Mouse (Mus musculus) lung, embryonic 15.5 days (tissue): ENCODE measurements around the gene Cdk5rap2. TPM values are rescaled to one million over a fixed set of nuclear protein-coding genes. Genes with fewer than 3 reads are reported as not detected.

Source experiments
- ATAC-seq: fragments of 200-750 bp; cut with Nextera tagmentation; 2 replicates; pipeline ENCODE4 v1.8.0; 2017; ENCODE audit warnings: moderate number of reproducible peaks, borderline replicate concordance; ENCODE audit not compliant: low FRiP score, low TSS enrichment; ENCODE audit errors: extremely low read depth
- H3K27ac ChIP-seq: fragments of 300-500 bp; sonication (generic); 2 replicates; pipeline ENCODE4 v1.5.1; 2015; ENCODE audit warnings: moderate library complexity, mild to moderate bottlenecking, inconsistent platforms
- H3K27me3 ChIP-seq: fragments of 300-500 bp; sonication (generic); 2 replicates; pipeline ENCODE4 v1.6.1; 2015; ENCODE audit warnings: inconsistent platforms
- H3K36me3 ChIP-seq: fragments of 300-500 bp; sonication (generic); 2 replicates; pipeline ENCODE4 v1.6.1; 2015; ENCODE audit warnings: inconsistent platforms
- H3K4me1 ChIP-seq: fragments of 300-500 bp; sonication (generic); 2 replicates; pipeline ENCODE4 v1.6.1; 2015; ENCODE audit warnings: inconsistent platforms
- H3K4me2 ChIP-seq: fragments of 300-500 bp; sonication (generic); 2 replicates; pipeline ENCODE4 v1.6.1; 2015; ENCODE audit warnings: inconsistent platforms, mild to moderate bottlenecking, moderate library complexity
- H3K4me3 ChIP-seq: fragments of 300-500 bp; sonication (generic); 2 replicates; pipeline ENCODE4 v1.5.1; 2015; ENCODE audit warnings: mild to moderate bottlenecking, inconsistent platforms
- H3K9ac ChIP-seq: fragments of 300-500 bp; sonication (generic); 2 replicates; pipeline ENCODE4 v1.6.1; 2015; ENCODE audit warnings: inconsistent platforms
- H3K9me3 ChIP-seq: fragments of 300-500 bp; sonication (generic); 2 replicates; pipeline ENCODE4 v1.6.1; 2016; ENCODE audit warnings: inconsistent platforms
- WGBS: fragments of 180-500 bp; shearing (Covaris S2); methylation state at CpG from one replicate; pipeline ENCODE4 v1.1.7; 2015; 5-methylcytosine and 5-hydroxymethylcytosine counted together
- polyA plus RNA-seq: library from polyadenylated mRNA; unstranded; fragments of >200 nt; fragmentation: Nextera tagmentation; extraction: Ambion mirVana; gene quantifications from 2 replicates; pipeline ENCODE4 v1.2.1, GENCODE M21; 2015

Cdk5rap2 gene
- polyA plus RNA-seq, 1 experiment from 2014 or later = 18.8 TPM

DNA sequence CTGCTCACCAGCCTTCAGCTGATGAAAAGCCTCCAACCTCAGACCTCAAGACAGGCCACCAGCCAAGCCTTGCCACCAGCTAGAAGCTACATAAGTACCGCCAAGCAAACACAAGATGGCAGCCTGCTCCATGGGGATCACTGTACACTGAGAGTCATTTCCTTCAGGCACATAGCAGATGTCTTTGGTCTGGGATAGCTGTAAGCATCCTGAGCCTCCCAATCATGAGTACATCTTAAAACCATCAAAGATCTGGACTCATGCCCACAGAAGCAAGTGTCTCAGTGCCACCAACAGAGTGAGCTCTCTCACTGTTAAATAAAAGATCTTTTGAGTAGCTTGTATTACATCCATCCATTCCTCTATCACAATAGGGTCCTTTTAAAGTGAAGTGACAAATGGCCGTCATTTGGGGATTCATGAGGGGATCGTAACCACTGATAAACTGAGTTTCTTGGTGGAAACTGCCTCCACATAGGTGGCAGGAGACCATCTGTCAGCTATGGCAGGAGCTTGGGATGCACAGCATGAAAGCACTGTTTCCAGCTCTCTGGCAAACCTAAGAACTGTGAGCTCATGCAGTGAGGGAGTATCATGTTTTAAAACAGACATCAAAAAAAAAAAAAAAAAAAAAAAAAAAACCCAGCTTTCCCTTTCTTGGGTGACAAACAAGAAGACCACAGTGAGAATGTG, 150.4 kb downstream of the Cdk5rap2 start:
- Histone ChIP-seq H3K4me1 (no peaks in the 10 kb centered on the region), H3K27me3 (no peaks in the 10 kb centered on the region), H3K4me2 (no peak overlapping the region), H3K4me3 (no peak overlapping the region), H3K9me3 (no peaks in the 10 kb centered on the region), H3K27ac (no peak overlapping the region), H3K36me3 (peaks cover 21% of the 10 kb centered on the region), H3K9ac (no peak overlapping the region)
- no peak for ATAC-seq
- 87% methylated on average over 3 of the region's 3 CpGs for WGBS

DNA sequence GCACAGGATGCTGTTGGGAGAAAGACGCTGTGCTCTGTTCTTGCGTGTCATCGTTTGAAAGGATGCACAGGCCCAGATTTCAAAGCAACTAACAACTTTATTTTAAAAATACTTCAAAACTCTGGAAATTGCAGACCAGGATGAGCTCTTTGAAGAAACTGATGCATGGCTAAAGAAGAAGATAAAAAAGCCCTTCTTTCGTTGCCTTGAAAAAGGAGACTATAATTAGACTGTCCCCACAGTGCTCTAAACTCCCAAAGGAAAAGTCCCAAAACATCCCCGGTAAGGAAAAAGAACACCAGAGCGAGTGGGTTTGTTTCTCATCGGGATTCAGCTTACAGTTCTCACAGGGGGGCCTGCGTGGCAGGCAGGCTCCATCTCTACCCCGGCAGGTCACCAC, 151.4 kb downstream of the Cdk5rap2 start:
- Histone ChIP-seq H3K27me3 (no peaks in the 10 kb centered on the region), H3K9ac (no peak overlapping the region), H3K4me2 (no peak overlapping the region), H3K36me3 (peaks cover 22% of the 10 kb centered on the region; the same call in 1 of the 2 replicates), H3K27ac (no peak overlapping the region), H3K4me3 (no peak overlapping the region), H3K9me3 (no peaks in the 10 kb centered on the region), H3K4me1 (no peaks in the 10 kb centered on the region)
- no peak for ATAC-seq
- WGBS = 76% methylated on average over 9 of the region's 9 CpGs

DNA sequence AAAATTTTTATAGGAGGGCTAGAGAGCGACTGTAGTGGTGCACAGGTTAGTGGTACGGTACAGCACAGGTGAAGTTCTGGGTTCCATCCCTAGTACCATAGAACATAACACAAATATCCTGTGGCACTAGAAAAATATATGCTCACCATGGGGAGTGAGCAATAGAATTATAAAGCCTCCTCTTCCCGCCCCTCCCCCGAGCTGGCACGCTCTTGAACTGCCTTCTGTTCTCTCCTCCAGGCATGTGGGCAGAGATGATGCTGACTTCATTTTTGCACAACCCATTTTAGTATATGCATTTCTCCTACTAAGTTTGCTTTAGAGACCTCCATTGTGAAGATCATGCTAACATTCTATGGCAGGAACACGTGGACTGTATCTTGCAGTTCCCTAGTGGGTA, 152.0 kb downstream of the Cdk5rap2 start:
- no peak overlapping the region for H3K27ac ChIP-seq
- H3K36me3 ChIP-seq = peaks cover 19% of the 10 kb centered on the region; the same call in 1 of the 2 replicates
- no peak for ATAC-seq
- no peak overlapping the region for H3K4me2 ChIP-seq
- H3K4me3 ChIP-seq = no peak overlapping the region
- H3K4me1 ChIP-seq = no peaks in the 10 kb centered on the region
- H3K9me3 ChIP-seq = no peaks in the 10 kb centered on the region
- WGBS = 89% methylated on average over 6 of the region's 6 CpGs
- H3K27me3 ChIP-seq = no peaks in the 10 kb centered on the region
- no peak overlapping the region for H3K9ac ChIP-seq

DNA sequence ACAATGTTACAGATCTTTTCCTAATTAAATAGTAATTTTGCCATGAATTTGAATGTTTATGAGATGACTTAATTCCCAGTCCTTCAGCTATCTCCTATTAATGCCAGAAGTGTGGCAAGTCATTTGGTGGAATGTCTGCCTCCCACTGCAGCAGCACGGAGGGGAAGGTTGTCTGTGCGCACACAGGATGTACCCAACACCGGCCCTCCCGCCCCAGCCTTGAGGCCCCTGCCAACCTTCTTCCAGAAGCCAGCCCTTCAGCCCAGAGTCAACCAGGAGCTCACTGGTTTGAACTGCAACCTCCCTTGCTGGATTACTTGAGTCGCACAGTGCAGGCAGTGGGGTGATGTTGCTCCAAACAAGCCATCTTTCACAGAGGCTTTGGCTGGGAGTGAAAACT, 158.5 kb downstream of the Cdk5rap2 start:
- 79% methylated on average over 5 of the region's 5 CpGs for WGBS
- H3K9me3 ChIP-seq = no peaks in the 10 kb centered on the region
- H3K9ac ChIP-seq = no peak overlapping the region
- no peaks in the 10 kb centered on the region for H3K4me1 ChIP-seq
- no peaks in the 10 kb centered on the region for H3K27me3 ChIP-seq
- peaks cover 22% of the 10 kb centered on the region for H3K36me3 ChIP-seq
- H3K27ac ChIP-seq = no peak overlapping the region
- no peak overlapping the region for H3K4me2 ChIP-seq
- H3K4me3 ChIP-seq = no peak overlapping the region
- ATAC-seq = no peak

GRCm38 (mm10) chr4:70245706-70246105, 164.5 kb downstream of the Cdk5rap2 start:
- no peak overlapping the region for H3K9ac ChIP-seq
- peaks cover 31% of the 10 kb centered on the region for H3K36me3 ChIP-seq
- H3K9me3 ChIP-seq = no peaks in the 10 kb centered on the region
- no peaks in the 10 kb centered on the region for H3K4me1 ChIP-seq
- H3K4me3 ChIP-seq = no peak overlapping the region
- H3K27ac ChIP-seq = no peak overlapping the region
- H3K4me2 ChIP-seq = no peak overlapping the region
- ATAC-seq = no peak
- no peaks in the 10 kb centered on the region for H3K27me3 ChIP-seq
- 65% methylated on average over 6 of the region's 6 CpGs for WGBS

DNA sequence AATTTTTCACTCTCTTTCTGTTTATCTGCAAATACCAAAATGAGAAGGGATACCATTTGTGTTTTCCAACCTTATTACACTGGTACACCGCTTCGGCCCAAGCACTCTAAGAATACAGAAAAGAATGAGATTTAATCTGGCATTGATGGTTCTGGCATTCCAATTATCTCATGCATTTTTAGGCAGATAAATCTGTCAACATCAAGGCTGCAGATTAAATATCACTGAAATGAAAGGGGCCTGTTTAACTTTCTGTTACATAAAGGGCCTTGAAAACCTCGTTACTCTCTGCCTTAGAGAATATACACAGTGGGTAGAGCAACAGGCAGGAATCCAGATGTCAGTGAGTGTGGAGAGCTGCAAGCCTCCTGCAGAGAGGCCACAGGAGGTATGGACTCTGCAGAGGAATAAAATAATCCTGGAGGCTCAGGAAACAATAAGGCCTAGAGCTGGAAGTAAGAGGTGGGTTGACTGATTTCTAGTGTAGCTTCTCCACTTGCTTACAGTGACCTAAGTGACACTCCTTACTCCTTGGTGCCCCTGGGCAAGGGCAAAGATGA, 166.6 kb downstream of the Cdk5rap2 start:
- H3K9ac ChIP-seq = no peak overlapping the region
- no peak overlapping the region for H3K4me3 ChIP-seq
- no peaks in the 10 kb centered on the region for H3K9me3 ChIP-seq
- no peak for ATAC-seq
- peaks cover 42% of the 10 kb centered on the region for H3K36me3 ChIP-seq
- H3K27ac ChIP-seq = no peak overlapping the region
- no peaks in the 10 kb centered on the region for H3K4me1 ChIP-seq
- 53% methylated on average over 3 of the region's 3 CpGs for WGBS
- no peak overlapping the region for H3K4me2 ChIP-seq
- H3K27me3 ChIP-seq = no peaks in the 10 kb centered on the region

DNA sequence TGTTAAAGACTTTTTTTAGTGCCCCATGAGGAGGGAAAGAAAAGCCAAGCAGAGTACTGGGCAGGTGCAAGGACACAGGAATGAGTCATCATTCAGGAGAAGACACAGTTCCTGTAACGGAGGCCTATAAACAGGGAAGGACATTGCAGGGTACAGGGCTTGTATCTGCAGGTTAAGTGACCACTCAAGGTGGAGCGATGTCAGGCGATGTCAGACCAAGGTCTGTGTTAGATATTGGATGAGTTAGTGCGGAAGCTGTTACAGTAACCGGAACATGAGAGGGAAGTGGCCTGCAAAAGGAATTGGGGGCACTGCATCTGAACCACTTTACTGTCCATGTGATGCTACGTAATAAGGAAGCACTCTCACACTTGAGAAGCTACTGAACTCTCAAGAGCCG, 170.5 kb downstream of the Cdk5rap2 start:
- 86% methylated on average over 7 of the region's 7 CpGs for WGBS
- no peaks in the 10 kb centered on the region for H3K27me3 ChIP-seq
- no peak overlapping the region for H3K9ac ChIP-seq
- H3K9me3 ChIP-seq = no peaks in the 10 kb centered on the region
- H3K36me3 ChIP-seq = peaks cover 61% of the 10 kb centered on the region
- H3K4me3 ChIP-seq = no peak overlapping the region
- no peak overlapping the region for H3K4me2 ChIP-seq
- H3K4me1 ChIP-seq = no peaks in the 10 kb centered on the region
- H3K27ac ChIP-seq = no peak overlapping the region
- no peak for ATAC-seq

DNA sequence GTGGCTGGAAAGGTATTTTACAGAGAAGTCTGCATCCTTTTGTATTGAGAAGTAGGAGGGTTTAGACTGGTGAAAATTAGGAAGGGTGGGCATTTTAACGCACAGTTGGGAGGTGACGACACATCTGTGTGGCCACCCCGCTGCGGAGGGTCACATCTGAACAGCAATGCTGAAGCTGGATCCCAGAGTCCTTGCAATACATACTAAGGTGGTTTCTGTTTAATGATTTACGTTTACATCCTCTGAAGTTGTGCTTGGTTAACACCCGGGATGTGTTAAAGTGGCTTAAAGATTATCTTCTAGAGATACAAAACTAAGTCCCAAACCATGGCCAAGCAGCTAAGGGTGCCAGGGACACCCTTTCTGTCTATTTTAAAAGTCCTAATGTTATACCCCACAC, 171.4 kb downstream of the Cdk5rap2 start:
- H3K4me1 ChIP-seq = no peaks in the 10 kb centered on the region
- H3K27me3 ChIP-seq = no peaks in the 10 kb centered on the region
- WGBS = 92% methylated on average over 6 of the region's 6 CpGs
- no peak overlapping the region for H3K27ac ChIP-seq
- H3K9me3 ChIP-seq = no peaks in the 10 kb centered on the region
- H3K4me3 ChIP-seq = no peak overlapping the region
- no peak overlapping the region for H3K9ac ChIP-seq
- no peak for ATAC-seq
- no peak overlapping the region for H3K4me2 ChIP-seq
- peaks cover 58% of the 10 kb centered on the region for H3K36me3 ChIP-seq

GRCm38 (mm10) chr4:70232383-70232782, 177.9 kb downstream of the Cdk5rap2 start:
- Histone ChIP-seq H3K4me2 (no peak overlapping the region), H3K36me3 (peaks cover 40% of the 10 kb centered on the region; the same call in 1 of the 2 replicates), H3K9ac (no peak overlapping the region), H3K9me3 (no peaks in the 10 kb centered on the region), H3K4me1 (no peaks in the 10 kb centered on the region), H3K4me3 (no peak overlapping the region), H3K27ac (no peak overlapping the region), H3K27me3 (no peaks in the 10 kb centered on the region)
- no peak for ATAC-seq
- WGBS = 62% methylated on average over 3 of the region's 3 CpGs

GRCm38 (mm10) chr4:70229874-70230273, 180.4 kb downstream of the Cdk5rap2 start:
- no peak overlapping the region for H3K4me2 ChIP-seq
- no peaks in the 10 kb centered on the region for H3K27me3 ChIP-seq
- no peak for ATAC-seq
- peaks cover 36% of the 10 kb centered on the region; the same call in 1 of the 2 replicates for H3K36me3 ChIP-seq
- no peak overlapping the region for H3K27ac ChIP-seq
- H3K9ac ChIP-seq = no peak overlapping the region
- no peaks in the 10 kb centered on the region for H3K9me3 ChIP-seq
- WGBS = 80% methylated on average over 4 of the region's 4 CpGs
- H3K4me1 ChIP-seq = no peaks in the 10 kb centered on the region
- H3K4me3 ChIP-seq = no peak overlapping the region

GRCm38 (mm10) chr4:70228350-70228749, 181.9 kb downstream of the Cdk5rap2 start:
- Histone ChIP-seq H3K27ac (no peak overlapping the region), H3K4me2 (no peak overlapping the region), H3K27me3 (no peaks in the 10 kb centered on the region), H3K4me1 (no peaks in the 10 kb centered on the region), H3K4me3 (no peak overlapping the region), H3K9ac (no peak overlapping the region), H3K9me3 (no peaks in the 10 kb centered on the region), H3K36me3 (peaks cover 24% of the 10 kb centered on the region; the same call in 1 of the 2 replicates)
- ATAC-seq = peak; percentile 65; the same call in 1 of the 2 replicates
- 55% methylated on average over 2 of the region's 2 CpGs for WGBS

- ATAC-seq = peak; percentile 55; the same call in 1 of the 2 replicates
- 59% methylated on average over 3 of the region's 3 CpGs for WGBS
Measured at GRCm38 (mm10) chr4:70227667-70228066, 182.6 kb downstream of the Cdk5rap2 start.

More at GRCm38 (mm10) chr4:70227667-70228066, 182.6 kb downstream of the Cdk5rap2 start:
- no peaks in the 10 kb centered on the region for H3K27me3 ChIP-seq
- H3K36me3 ChIP-seq = peaks cover 28% of the 10 kb centered on the region
- no peaks in the 10 kb centered on the region for H3K9me3 ChIP-seq
- H3K9ac ChIP-seq = no peak overlapping the region
- no peak overlapping the region for H3K27ac ChIP-seq
- H3K4me1 ChIP-seq = no peaks in the 10 kb centered on the region
- H3K4me2 ChIP-seq = no peak overlapping the region
- H3K4me3 ChIP-seq = no peak overlapping the region
